Mouse (Mus musculus) heart, adult 2 months (tissue): Measurements from ENCODE around the gene Cpt2.

Experiments
- CTCF ChIP-seq: fragments of 200-600 bp; IDR thresholded peaks from 2 replicates; pipeline ENCODE4 v1.8.1; 2022; ENCODE audit warnings: antibody characterized with exemption, mild to moderate bottlenecking, moderate library complexity
- EP300 ChIP-seq: fragments of 200-500 bp; IDR thresholded peaks from 2 replicates; pipeline ENCODE4 v1.6.1; 2011; ENCODE audit warnings: low read depth, low read length, control low read depth; ENCODE audit not compliant: insufficient read depth
- POLR2A ChIP-seq: fragments of 200-500 bp; IDR thresholded peaks from 2 replicates; pipeline ENCODE4 v1.6.1; 2011; ENCODE audit warnings: mild to moderate bottlenecking, low read depth, low read length, control low read depth; ENCODE audit not compliant: insufficient read depth

DNA sequence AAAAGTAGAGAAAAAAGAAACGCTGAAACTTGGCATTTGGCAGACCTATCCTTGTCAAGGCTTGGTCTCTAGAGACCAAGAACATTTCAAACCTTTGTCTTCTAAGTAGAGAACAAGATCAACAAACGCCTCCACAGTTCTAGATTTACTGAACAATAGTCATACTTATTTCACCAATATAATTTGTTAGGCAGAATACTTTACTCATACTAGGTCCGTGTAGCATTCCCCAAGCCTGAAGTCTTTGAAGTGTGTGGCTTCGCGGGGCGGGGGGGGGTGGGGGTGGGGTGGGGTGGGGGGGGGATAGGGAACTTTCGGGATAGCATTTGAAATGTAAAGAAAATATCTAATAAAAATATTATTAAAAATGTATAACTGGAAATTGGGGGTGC, 389 bp upstream of the Cpt2 start:
- TF ChIP-seq CTCF: no peak
- TF ChIP-seq EP300: no peak
- TF ChIP-seq POLR2A: no peak
